Mouse (Mus musculus) layer of hippocampus, adult 9-11 months (tissue): ENCODE data around the gene Gm10097.

Experiments
- DNase-seq: peaks from one replicate; pipeline ENCODE4 v3.0.0; 2022

The Gm10097 gene

DNA sequence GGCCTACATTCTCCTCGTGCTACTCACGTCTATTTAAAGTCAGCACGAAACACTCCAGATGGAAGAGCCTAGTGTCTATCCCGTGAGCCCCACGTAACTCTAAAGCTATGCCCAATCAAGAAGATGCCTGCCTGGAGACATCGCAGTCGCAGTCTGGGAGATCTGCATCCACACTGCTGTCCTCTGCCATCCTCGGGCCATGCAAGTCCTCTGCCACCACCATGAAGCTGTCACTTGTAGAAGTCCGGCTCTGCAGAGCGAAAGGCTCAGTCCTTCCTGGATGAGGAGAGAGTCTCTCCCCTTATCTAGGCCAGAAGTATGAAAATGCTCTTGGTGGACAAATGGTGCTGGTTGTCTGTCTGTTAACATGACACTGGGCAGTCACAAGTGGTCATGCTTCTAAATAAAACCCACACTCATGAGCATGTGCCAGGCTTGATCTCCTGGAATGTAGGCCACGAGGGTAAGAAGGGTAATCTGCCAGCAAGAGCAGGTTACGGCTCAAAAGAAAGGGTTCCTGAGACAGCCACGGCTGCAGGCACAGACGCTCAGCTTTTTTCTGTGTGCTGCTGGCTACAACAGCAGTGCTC, at the start of gene Gm10097:
Gene Gm10097, plus strand, starts transcription at position 517 of the 590 bp plus-strand sequence.
- no peak for DNase-seq

GRCm38 (mm10) chr10:5025906-5026305, 43.1 kb upstream of the Gm10097 start:
- DNase-seq = no peak

DNA sequence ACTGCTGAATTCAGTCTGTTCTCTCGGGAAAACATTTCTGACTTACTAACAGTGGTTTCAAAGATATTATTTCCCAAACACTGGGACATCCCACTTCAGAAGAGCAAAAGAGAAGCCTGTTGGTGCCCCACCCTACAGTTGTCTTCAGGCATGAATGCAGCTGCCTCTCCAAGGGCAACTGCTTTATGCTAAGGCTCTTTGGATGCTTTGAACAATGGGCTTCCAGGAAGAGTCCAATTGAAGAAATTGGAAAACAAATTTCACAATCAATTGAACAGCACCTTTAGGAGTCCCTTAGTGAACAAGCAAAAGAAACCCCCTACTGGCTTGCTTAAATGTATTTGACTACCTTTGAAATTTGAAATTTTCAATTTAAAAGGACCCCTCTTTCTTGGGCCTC, 41.8 kb upstream of the Gm10097 start:
- no peak for DNase-seq

GRCm38 (mm10) chr10:5028301-5028700, 40.7 kb upstream of the Gm10097 start:
- no peak for DNase-seq

- no peak for DNase-seq
Observed at GRCm38 (mm10) chr10:5029161-5029560, 39.8 kb upstream of the Gm10097 start.

GRCm38 (mm10) chr10:5029883-5030282, 39.1 kb upstream of the Gm10097 start:
- DNase-seq = no peak

- DNase-seq = no peak
Observed at GRCm38 (mm10) chr10:5032192-5033048, 36.6 kb upstream of the Gm10097 start.

DNA sequence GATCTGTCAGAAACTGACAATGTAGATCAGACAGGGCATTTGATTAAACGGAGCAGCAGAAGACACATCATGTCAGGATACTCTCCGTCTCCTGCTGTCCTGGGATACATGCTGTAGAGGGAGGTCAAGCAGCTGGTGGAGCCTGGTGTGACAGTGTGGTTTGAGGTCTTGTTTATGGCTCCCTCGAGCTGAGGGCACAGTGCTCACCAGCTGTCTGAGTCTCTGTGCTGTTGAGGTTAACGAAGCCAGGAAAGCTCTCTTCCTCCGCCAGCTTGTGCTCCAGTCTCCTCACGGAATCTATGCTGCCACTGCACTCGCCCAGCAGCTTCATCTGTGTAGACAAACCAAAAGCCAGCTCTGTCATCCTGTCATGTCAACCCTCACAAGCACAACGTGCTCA, 27.7 kb upstream of the Gm10097 start:
- DNase-seq = no peak

DNA sequence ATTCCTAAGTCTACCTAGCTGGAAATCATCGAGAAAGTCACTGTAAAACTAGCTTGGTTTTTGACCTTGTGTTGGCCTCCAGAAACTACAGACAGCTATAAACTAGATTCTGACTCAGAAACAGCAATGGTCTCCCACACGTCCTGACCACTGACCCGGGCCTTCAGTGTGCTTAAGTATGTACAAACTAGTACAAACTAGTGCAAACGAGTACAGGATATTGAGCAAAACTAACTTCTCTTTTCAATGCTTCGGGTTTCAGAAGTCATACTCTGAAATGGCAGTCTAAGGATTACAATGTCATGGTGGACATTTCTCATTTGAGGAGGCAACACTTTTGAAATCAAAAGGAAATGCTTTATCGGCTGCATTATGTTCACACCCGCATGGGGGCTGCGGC, 24.5 kb upstream of the Gm10097 start:
- no peak for DNase-seq

- DNase-seq = no peak
Observed at GRCm38 (mm10) chr10:5045213-5045612, 23.8 kb upstream of the Gm10097 start.

- no peak for DNase-seq
Observed at GRCm38 (mm10) chr10:5045671-5046070, 23.3 kb upstream of the Gm10097 start.

- no peak for DNase-seq
Observed at GRCm38 (mm10) chr10:5056243-5056735, 12.7 kb upstream of the Gm10097 start.

- no peak for DNase-seq
Observed at GRCm38 (mm10) chr10:5056940-5057339, 12.1 kb upstream of the Gm10097 start.

DNA sequence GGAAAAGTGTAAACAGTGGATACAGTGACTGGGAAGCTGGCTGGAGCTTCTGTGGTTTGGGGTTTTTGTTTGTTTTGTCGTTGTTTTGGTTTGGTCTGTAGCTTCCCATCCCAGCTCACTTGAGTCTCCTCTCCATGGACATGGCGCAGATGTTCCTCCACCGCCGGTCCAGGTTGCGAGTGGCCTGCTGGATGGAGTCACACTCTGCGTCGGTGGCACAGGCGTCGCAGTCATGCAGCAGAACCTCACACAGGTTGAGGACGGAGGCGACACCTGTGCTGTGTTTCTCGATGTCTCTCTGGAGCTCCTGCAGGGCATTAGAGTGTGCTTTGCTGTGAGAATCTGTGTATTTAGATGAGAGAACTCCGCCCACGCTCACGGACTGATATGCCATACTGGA, 11.3 kb upstream of the Gm10097 start:
- DNase-seq = no peak

DNA sequence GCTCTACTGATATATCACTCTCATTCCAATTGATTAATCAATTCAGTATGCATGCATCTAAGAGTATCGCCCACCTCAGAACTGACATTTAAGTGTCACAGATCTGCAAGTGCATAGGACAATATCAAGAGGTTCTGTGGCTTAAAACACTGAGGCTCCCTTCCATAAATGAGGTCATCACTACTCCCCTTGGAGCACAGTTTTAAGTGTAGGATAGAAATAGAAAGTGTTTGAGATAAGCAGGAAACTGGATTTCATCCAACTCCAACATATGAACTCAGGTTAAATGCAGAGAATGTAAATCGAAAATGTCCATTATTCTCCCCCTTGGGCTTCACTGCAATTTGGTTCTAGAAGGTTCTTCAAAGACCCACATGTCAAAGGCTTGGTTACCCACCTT, 10.1 kb upstream of the Gm10097 start:
- DNase-seq = no peak

DNA sequence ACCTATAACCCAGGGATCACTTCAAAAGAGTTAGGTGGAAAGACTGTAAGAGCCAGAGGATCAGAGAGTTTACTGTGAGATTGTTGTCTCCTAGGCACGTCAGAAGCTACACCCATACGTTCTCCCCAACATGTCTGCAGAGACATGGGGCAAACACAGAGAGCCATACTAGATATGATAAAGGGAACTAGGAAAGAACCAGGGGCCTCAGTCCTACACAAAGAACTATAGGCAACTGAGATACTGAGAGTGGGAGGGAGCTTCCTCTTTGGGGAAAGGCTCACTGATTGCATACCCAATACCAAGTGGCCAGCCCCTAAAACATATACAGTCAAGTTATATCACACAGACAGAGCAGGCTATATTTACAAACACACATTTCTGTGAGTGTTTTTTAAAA, 9.0 kb upstream of the Gm10097 start:
- no peak for DNase-seq

GRCm38 (mm10) chr10:5067113-5067512, 1.9 kb upstream of the Gm10097 start:
- DNase-seq = no peak

DNA sequence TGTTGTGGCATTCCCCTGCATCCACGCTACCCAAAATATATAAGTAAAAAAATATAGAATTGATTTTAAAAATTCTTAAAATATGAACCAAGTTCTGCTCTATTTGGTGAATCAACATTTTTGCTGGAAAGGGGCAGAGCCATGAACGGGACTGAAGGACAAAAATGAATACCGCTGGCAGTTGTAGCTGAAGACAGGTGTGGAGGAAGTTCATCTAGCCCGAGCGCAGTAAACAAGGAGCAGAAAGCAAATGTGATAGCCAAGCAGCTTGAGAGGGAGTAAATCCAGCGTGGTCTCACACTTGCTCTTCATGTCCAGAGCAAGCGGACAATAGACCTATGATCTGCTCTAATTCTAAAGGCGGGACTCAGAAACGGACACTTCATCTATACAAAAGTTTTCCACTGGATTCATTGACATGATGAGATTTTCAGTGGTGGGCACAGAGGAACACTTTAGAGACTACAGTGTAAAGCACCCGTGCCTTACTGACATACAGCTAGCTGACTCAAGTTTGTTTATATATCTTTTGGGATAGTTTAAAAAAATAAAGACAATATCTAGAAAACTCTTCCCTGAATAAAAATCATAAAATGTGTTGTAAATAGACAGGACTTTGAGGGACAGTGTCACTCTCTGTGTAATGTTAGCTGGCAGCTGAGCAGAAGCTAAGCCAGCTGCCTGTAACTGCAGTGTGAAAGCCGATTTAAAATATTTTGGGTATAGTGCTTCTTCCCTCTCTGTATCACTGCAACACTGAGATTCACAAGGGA, 1.4 kb downstream of the Gm10097 start:
- no peak for DNase-seq

- DNase-seq = no peak
Observed at GRCm38 (mm10) chr10:5070941-5071231, 1.9 kb downstream of the Gm10097 start.

GRCm38 (mm10) chr10:5072054-5072453, 3.1 kb downstream of the Gm10097 start:
- no peak for DNase-seq

GRCm38 (mm10) chr10:5075724-5076123, 6.7 kb downstream of the Gm10097 start:
- DNase-seq = no peak

DNA sequence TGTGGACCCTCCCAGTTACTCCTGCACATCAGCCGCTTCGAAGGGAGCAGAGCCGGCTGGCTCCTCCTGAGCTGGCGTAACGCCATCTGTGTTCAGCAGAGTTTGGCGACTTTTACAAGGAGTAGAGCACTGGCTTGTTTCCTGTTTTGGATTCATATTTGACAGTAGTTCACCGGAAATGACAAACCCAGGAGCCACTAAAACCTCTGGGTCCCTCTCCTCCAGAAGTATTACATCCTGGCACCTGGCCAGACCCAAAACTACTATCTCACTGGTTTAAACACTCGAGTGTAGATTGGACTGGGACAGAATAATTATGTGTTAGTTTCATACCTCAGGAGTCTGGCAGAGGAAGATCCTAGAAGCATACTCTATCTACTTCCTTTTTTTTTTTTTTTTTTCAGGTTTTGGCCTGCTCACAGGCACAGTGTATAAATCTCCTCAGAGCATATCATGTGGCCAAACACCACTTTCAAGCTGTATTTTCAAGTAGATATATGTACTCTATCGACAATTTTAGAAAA, 11.0 kb downstream of the Gm10097 start:
- DNase-seq = no peak

DNA sequence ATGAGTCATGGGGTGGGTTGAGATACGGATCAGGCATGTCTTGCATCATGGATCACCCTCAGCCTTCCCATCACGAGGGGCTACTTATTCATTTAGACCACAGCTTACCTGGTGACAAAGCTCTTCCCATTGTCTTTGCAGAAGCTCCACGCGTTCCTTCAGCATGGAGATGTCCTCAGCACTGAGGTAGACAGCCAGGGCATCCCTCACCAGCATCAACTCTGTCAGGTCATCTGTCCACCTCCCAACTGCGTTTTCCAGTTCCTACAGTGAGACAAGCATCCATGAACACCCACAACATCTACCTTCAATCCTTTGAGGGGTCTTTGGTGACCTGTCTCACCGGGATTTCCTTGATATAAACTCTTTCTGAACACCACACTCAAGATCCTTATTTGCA, 14.7 kb downstream of the Gm10097 start:
- no peak for DNase-seq

- no peak for DNase-seq
Observed at GRCm38 (mm10) chr10:5085792-5086191, 16.8 kb downstream of the Gm10097 start.
